Mouse (Mus musculus): ENCODE results near the gene Cdc6. TPM values are rescaled to one million over a fixed set of nuclear protein-coding genes. Genes with fewer than 3 reads are reported as not detected.

The Cdc6 gene
- total and polyA plus RNA-seq, 3 experiments = 0.13 to 0.32 (median 0.14) TPM

- no peak for DNase-seq
- no peak for TF ChIP-seq EP300 (IDR thresholded peaks at IDR 0.05; ENCODE audit: insufficient read depth, low read depth, low read length)
- no peak for TF ChIP-seq POLR2A (IDR thresholded peaks at IDR 0.05; ENCODE audit: insufficient read depth, low read depth, low read length)
- no peak for TF ChIP-seq CTCF (IDR thresholded peaks at IDR 0.05)
- H3K4me1 ChIP-seq (ENCODE audit: control insufficient read depth, insufficient read depth, low read length) = peaks cover 7% of the 10 kb centered on the region
- H3K4me3 ChIP-seq = no peak overlapping the region
- H3K36me3 ChIP-seq (ENCODE audit: control insufficient read depth, insufficient read depth, low read length) = no peaks in the 10 kb centered on the region; the same call in 1 of the 2 replicates
- 82% methylated on average over 12 of the region's 12 CpGs for WGBS
- no peak overlapping the region for H3K27ac ChIP-seq
- intact Hi-C loops (cut with DNase I) = no loop called here
- no peaks in the 10 kb centered on the region for H3K27me3 ChIP-seq (ENCODE audit: control insufficient read depth, insufficient read depth, low read length)
- no peak overlapping the region for H3K9ac ChIP-seq (ENCODE audit: low read depth, low read length)
- H3K79me2 ChIP-seq (replicated peaks; ENCODE audit: control insufficient read depth, insufficient read depth, low read length) = no peaks in the 10 kb centered on the region; the same call in 1 of the 2 replicates
Measured at GRCm38 (mm10) chr11:98867293-98867692, 40.3 kb upstream of the Cdc6 start.

GRCm38 (mm10) chr11:98869906-98870305 lies 37.7 kb upstream of the Cdc6 start:
- no peak overlapping the region for H3K9ac ChIP-seq (ENCODE audit: low read depth, low read length)
- no peak overlapping the region for H3K4me3 ChIP-seq
- WGBS = 84% methylated on average over 8 of the region's 8 CpGs
- DNase-seq = no peak
- intact Hi-C loops (cut with DNase I) = no loop called here
- no peaks in the 10 kb centered on the region; the same call in 1 of the 2 replicates for H3K36me3 ChIP-seq (ENCODE audit: control insufficient read depth, insufficient read depth, low read length)
- no peak for TF ChIP-seq POLR2A (IDR thresholded peaks at IDR 0.05; ENCODE audit: insufficient read depth, low read depth, low read length)
- no peak for TF ChIP-seq CTCF (IDR thresholded peaks at IDR 0.05)
- no peak for TF ChIP-seq EP300 (IDR thresholded peaks at IDR 0.05; ENCODE audit: insufficient read depth, low read depth, low read length)
- H3K4me1 ChIP-seq (ENCODE audit: control insufficient read depth, insufficient read depth, low read length) = peaks cover 6% of the 10 kb centered on the region
- no peaks in the 10 kb centered on the region; the same call in 1 of the 2 replicates for H3K79me2 ChIP-seq (replicated peaks; ENCODE audit: control insufficient read depth, insufficient read depth, low read length)
- H3K27me3 ChIP-seq (ENCODE audit: control insufficient read depth, insufficient read depth, low read length) = no peaks in the 10 kb centered on the region
- H3K27ac ChIP-seq = no peak overlapping the region

- intact Hi-C loops (cut with DNase I) = no loop called here
- Histone ChIP-seq H3K9ac (ENCODE audit: low read depth, low read length) (no peak overlapping the region), H3K27ac (no peak overlapping the region), H3K27me3 (ENCODE audit: control insufficient read depth, insufficient read depth, low read length) (no peaks in the 10 kb centered on the region), H3K4me3 (no peak overlapping the region), H3K4me1 (ENCODE audit: control insufficient read depth, insufficient read depth, low read length) (peaks cover 6% of the 10 kb centered on the region), H3K36me3 (ENCODE audit: control insufficient read depth, insufficient read depth, low read length) (no peaks in the 10 kb centered on the region; the same call in 1 of the 2 replicates), H3K79me2 (replicated peaks; ENCODE audit: control insufficient read depth, insufficient read depth, low read length) (peaks cover 2% of the 10 kb centered on the region; the same call in 1 of the 2 replicates)
- DNase-seq = no peak
- WGBS = 76% methylated on average over 5 of the region's 5 CpGs
- no peak for TF ChIP-seq CTCF (IDR thresholded peaks at IDR 0.05)
- no peak for TF ChIP-seq EP300 (IDR thresholded peaks at IDR 0.05; ENCODE audit: insufficient read depth, low read depth, low read length)
- no peak for TF ChIP-seq POLR2A (IDR thresholded peaks at IDR 0.05; ENCODE audit: insufficient read depth, low read depth, low read length)
Measured at GRCm38 (mm10) chr11:98870791-98871190, 36.8 kb upstream of the Cdc6 start.

- Histone ChIP-seq H3K4me3 (no peak overlapping the region), H3K9ac (ENCODE audit: low read depth, low read length) (no peak overlapping the region), H3K27me3 (ENCODE audit: control insufficient read depth, insufficient read depth, low read length) (no peaks in the 10 kb centered on the region), H3K27ac (peak overlapping the region; percentile 47; the same call in 1 of the 2 replicates), H3K4me1 (ENCODE audit: control insufficient read depth, insufficient read depth, low read length) (peaks cover 6% of the 10 kb centered on the region), H3K36me3 (ENCODE audit: control insufficient read depth, insufficient read depth, low read length) (no peaks in the 10 kb centered on the region; the same call in 1 of the 2 replicates), H3K79me2 (replicated peaks; ENCODE audit: control insufficient read depth, insufficient read depth, low read length) (peaks cover 2% of the 10 kb centered on the region; the same call in 1 of the 2 replicates)
- TF ChIP-seq POLR2A (IDR thresholded peaks at IDR 0.05; ENCODE audit: insufficient read depth, low read depth, low read length) = no peak
- TF ChIP-seq CTCF (IDR thresholded peaks at IDR 0.05) = no peak
- TF ChIP-seq EP300 (IDR thresholded peaks at IDR 0.05; ENCODE audit: insufficient read depth, low read depth, low read length) = no peak
- WGBS = 57% methylated on average over 4 of the region's 4 CpGs
- no peak for DNase-seq
- intact Hi-C loops (cut with DNase I) = no loop called here
Measured at GRCm38 (mm10) chr11:98871416-98871815, 36.2 kb upstream of the Cdc6 start.

- Histone ChIP-seq H3K9ac (ENCODE audit: low read depth, low read length) (no peak overlapping the region), H3K27me3 (ENCODE audit: control insufficient read depth, insufficient read depth, low read length) (no peaks in the 10 kb centered on the region), H3K4me3 (no peak overlapping the region), H3K4me1 (ENCODE audit: control insufficient read depth, insufficient read depth, low read length) (peaks cover 6% of the 10 kb centered on the region), H3K27ac (peak overlapping the region; percentile 47), H3K36me3 (ENCODE audit: control insufficient read depth, insufficient read depth, low read length) (no peaks in the 10 kb centered on the region; the same call in 1 of the 2 replicates), H3K79me2 (replicated peaks; ENCODE audit: control insufficient read depth, insufficient read depth, low read length) (peaks cover 6% of the 10 kb centered on the region)
- DNase-seq = peak in 1 of 2 experiments; percentile 60
- intact Hi-C loops (cut with DNase I) = no loop called here
- no peak for TF ChIP-seq POLR2A (IDR thresholded peaks at IDR 0.05; ENCODE audit: insufficient read depth, low read depth, low read length)
- no peak for TF ChIP-seq CTCF (IDR thresholded peaks at IDR 0.05)
- TF ChIP-seq EP300 (IDR thresholded peaks at IDR 0.05; ENCODE audit: insufficient read depth, low read depth, low read length) = 0 out of 2 replicates have a peak, but pooled peaks have one; percentile 49
- 42% methylated on average over 4 of the region's 4 CpGs for WGBS
Measured at GRCm38 (mm10) chr11:98872040-98872439, 35.6 kb upstream of the Cdc6 start.

GRCm38 (mm10) chr11:98873900-98874299 lies 33.7 kb upstream of the Cdc6 start:
- no peaks in the 10 kb centered on the region; the same call in 1 of the 2 replicates for H3K36me3 ChIP-seq (ENCODE audit: control insufficient read depth, insufficient read depth, low read length)
- no peak overlapping the region for H3K9ac ChIP-seq (ENCODE audit: low read depth, low read length)
- H3K4me1 ChIP-seq (ENCODE audit: control insufficient read depth, insufficient read depth, low read length) = peaks cover 6% of the 10 kb centered on the region
- no peak overlapping the region for H3K4me3 ChIP-seq
- H3K27me3 ChIP-seq (ENCODE audit: control insufficient read depth, insufficient read depth, low read length) = no peaks in the 10 kb centered on the region
- TF ChIP-seq POLR2A (IDR thresholded peaks at IDR 0.05; ENCODE audit: insufficient read depth, low read depth, low read length) (no peak), EP300 (IDR thresholded peaks at IDR 0.05; ENCODE audit: insufficient read depth, low read depth, low read length) (0 out of 2 replicates have a peak, but pooled peaks have one; percentile 43)
- intact Hi-C loops (cut with DNase I) = no loop called here
- peaks cover 6% of the 10 kb centered on the region for H3K79me2 ChIP-seq (replicated peaks; ENCODE audit: control insufficient read depth, insufficient read depth, low read length)
- H3K27ac ChIP-seq = peak overlapping the region; percentile 33; the same call in 1 of the 2 replicates
- WGBS = 56% methylated on average over 9 of the region's 9 CpGs
- peak; percentile 43 to 69 for DNase-seq

Data from heart, adult 2 months (tissue).